Mouse (Mus musculus) megakaryocyte, adult 5-6 weeks (primary cell): ENCODE results near the gene Ramp2. TPM values are rescaled to one million over a fixed set of nuclear protein-coding genes. Genes with fewer than 3 reads are reported as not detected.

Experiments
- ATAC-seq: 2 replicates; pipeline ENCODE4 v1.8.0; 2016; ENCODE audit warnings: mild to moderate bottlenecking, inconsistent platforms; ENCODE audit not compliant: poor library complexity, severe bottlenecking
- total RNA-seq, 2 experiments: library from RNA; stranded (forward) in 1 of 2; stranded (reverse) in 1 of 2; fragments of 153-499, 151-499 nt in 1 of 2; fragments of 221-1000, 200-1000 nt in 1 of 2; gene quantifications; 2 replicates each; pipeline versions ENCODE4 v1.2.3 to v1.2.4; 2015 to 2017

Ramp2 gene
- not detected in 2 replicates for total RNA-seq (2015)
- not detected in 2 replicates for total RNA-seq (2017)

- 0 out of 2 replicates have a peak, but pooled peaks have one; percentile 15 for ATAC-seq
Measured at GRCm38 (mm10) chr11:101245855-101246701, at the start of gene Ramp2. Gene Ramp2 (plus strand): TSS chr11:101246028.

GRCm38 (mm10) chr11:101196175-101196574 is 49.7 kb upstream of the Ramp2 start:
- ATAC-seq = no peak

GRCm38 (mm10) chr11:101199555-101199954 is 46.3 kb upstream of the Ramp2 start:
- ATAC-seq = no peak

- peak; percentile 47; the same call in 1 of the 2 replicates for ATAC-seq
Measured at GRCm38 (mm10) chr11:101200986-101201385, 44.8 kb upstream of the Ramp2 start.

GRCm38 (mm10) chr11:101211970-101212369 is 33.9 kb upstream of the Ramp2 start:
- ATAC-seq = peak; percentile 71

GRCm38 (mm10) chr11:101216936-101217335 is 28.9 kb upstream of the Ramp2 start:
- no peak for ATAC-seq

- ATAC-seq = no peak
Measured at GRCm38 (mm10) chr11:101218436-101219055, 27.3 kb upstream of the Ramp2 start.

GRCm38 (mm10) chr11:101220853-101221252 is 25.0 kb upstream of the Ramp2 start:
- ATAC-seq = no peak

GRCm38 (mm10) chr11:101221306-101221986 is 24.4 kb upstream of the Ramp2 start:
- ATAC-seq = no peak

GRCm38 (mm10) chr11:101224337-101224736 is 21.5 kb upstream of the Ramp2 start:
- no peak for ATAC-seq

- ATAC-seq = peak; percentile 6; the same call in 1 of the 2 replicates
Measured at GRCm38 (mm10) chr11:101225331-101226064, 20.3 kb upstream of the Ramp2 start.

GRCm38 (mm10) chr11:101226065-101226701 is 19.6 kb upstream of the Ramp2 start, which contains the start of gene Ezh1:
Gene Ezh1 (minus strand): TSS chr11:101226463.
- peak; percentile 99 for ATAC-seq

- no peak for ATAC-seq
Measured at GRCm38 (mm10) chr11:101229361-101229900, 16.4 kb upstream of the Ramp2 start.

- no peak for ATAC-seq
Measured at GRCm38 (mm10) chr11:101230061-101230511, 15.7 kb upstream of the Ramp2 start.

GRCm38 (mm10) chr11:101230526-101230925 is 15.3 kb upstream of the Ramp2 start:
- no peak for ATAC-seq

GRCm38 (mm10) chr11:101230991-101231871 is 14.6 kb upstream of the Ramp2 start:
- peak; percentile 27; the same call in 1 of the 2 replicates for ATAC-seq

- ATAC-seq = peak; percentile 47; the same call in 1 of the 2 replicates
Measured at GRCm38 (mm10) chr11:101232010-101232839, 13.6 kb upstream of the Ramp2 start.

- ATAC-seq = no peak
Measured at GRCm38 (mm10) chr11:101233240-101233639, 12.6 kb upstream of the Ramp2 start.
